Mouse (Mus musculus) layer of hippocampus, adult 2 months (tissue): ENCODE results near the gene Hpca. TPM values are rescaled to one million over a fixed set of nuclear protein-coding genes. Genes with fewer than 3 reads are reported as not detected.

Experiments used
- DNase-seq, 2 experiments: peaks; one replicate each; pipeline ENCODE4 v3.0.0; 2022; ENCODE audit warnings: low spot score in 2 of 2
- H3K27ac ChIP-seq: fragments of 200-600 bp; 2 replicates; pipeline ENCODE4 v1.8.1; 2022
- H3K4me3 ChIP-seq: fragments of 200-600 bp; 2 replicates; pipeline ENCODE4 v1.8.1; 2022; ENCODE audit warnings: mild to moderate bottlenecking
- CTCF ChIP-seq: fragments of 200-600 bp; conservative IDR thresholded peaks from 2 replicates; pipeline ENCODE4 v1.8.1; 2022; ENCODE audit warnings: antibody characterized with exemption, mild to moderate bottlenecking, moderate library complexity
- total RNA-seq, 2 experiments: library from RNA; stranded (reverse); gene quantifications; 2 replicates each; pipeline ENCODE4 v1.2.3; 2021

Hpca gene
- total RNA-seq, 2 experiments from 2014 or later = 2,418 to 2,601 TPM

DNA sequence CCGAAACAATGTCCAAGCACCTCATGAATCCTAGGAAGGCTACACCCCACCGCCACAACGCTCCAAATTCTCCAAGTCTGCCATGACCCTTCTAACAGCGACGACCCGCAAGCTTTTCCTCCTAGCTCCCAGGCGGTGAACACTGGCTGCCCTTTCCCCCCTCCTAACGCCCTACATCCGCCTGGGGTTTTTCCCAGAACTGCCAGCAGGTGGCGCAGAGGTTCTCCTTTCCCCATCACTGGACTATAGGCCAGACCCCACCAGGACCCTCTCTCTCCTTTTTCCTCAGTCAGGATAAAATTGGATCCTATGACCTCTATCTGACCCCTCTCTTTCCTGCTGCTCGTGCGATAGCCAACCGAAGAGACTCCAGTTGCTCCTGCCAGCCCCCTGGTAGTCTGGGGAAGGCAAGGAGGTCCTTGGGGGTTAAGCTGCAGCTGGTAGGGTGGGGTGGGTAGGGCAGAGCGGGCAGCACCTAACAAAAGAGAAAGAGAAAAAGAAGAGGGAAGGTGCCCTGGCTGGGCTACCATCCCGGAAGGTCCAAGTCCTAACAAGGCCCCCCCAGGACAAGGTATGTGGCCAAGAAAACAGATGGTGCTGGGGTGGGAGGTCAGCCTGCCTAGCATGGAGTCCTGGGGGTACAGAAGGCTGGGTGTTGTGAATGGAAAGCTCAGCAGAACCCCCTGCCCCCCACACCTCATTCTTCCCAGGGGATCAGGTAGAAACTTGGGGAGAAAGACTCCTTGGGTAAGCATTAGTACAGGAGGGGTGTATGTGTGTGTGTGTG is 13.2 kb upstream of the Hpca start:
- Histone ChIP-seq H3K27ac (peak overlapping the region; percentile 39; the same call in 1 of the 2 replicates), H3K4me3 (no peak overlapping the region)
- peak in 1 of 2 experiments; percentile 84 for DNase-seq
- TF ChIP-seq CTCF = peak; percentile 91

GRCm38 (mm10) chr4:129130755-129131303 is 9.0 kb upstream of the Hpca start:
- no peak overlapping the region for H3K4me3 ChIP-seq
- no peak for TF ChIP-seq CTCF
- H3K27ac ChIP-seq = no peak overlapping the region
- DNase-seq = no peak

GRCm38 (mm10) chr4:129130149-129130548 is 8.3 kb upstream of the Hpca start:
- H3K27ac ChIP-seq = peak overlapping the region; percentile 64; the same call in 1 of the 2 replicates
- H3K4me3 ChIP-seq = no peak overlapping the region
- no peak for DNase-seq
- peak; percentile 95 for TF ChIP-seq CTCF

DNA sequence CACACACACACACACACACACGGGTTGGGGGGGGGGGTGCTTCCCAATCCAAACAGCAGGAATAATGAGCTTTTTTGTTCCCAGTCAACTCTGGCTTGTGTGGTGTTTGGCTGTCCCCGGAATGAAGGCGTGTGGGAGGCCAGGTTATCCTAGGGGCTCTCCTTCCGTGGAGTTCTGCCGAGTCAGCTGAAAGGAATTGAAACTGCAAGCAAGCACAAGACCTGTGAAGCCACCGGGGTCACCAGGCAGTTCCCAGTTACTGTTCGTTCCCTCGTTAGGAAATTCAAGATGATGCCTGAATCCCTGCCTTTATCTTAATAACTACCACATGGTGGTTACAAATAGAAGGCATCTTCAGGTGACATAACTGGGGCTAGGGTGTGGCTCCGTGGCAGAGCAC is 7.6 kb upstream of the Hpca start:
- peak overlapping the region; percentile 23; the same call in 1 of the 2 replicates for H3K27ac ChIP-seq

GRCm38 (mm10) chr4:129128582-129129338 is 6.9 kb upstream of the Hpca start:
- Histone ChIP-seq H3K4me3 (no peak overlapping the region), H3K27ac (peak overlapping the region; percentile 67; the same call in 1 of the 2 replicates)
- no peak for TF ChIP-seq CTCF
- no peak for DNase-seq

More for the DNA sequence above, 7.6 kb upstream of the Hpca start:
- no peak for TF ChIP-seq CTCF
- no peak overlapping the region for H3K4me3 ChIP-seq
- no peak for DNase-seq

GRCm38 (mm10) chr4:129125736-129126451 is 4.1 kb upstream of the Hpca start:
- peak overlapping the region; percentile 85 for H3K27ac ChIP-seq
- H3K4me3 ChIP-seq = no peak overlapping the region
- DNase-seq = no peak
- TF ChIP-seq CTCF = no peak

DNA sequence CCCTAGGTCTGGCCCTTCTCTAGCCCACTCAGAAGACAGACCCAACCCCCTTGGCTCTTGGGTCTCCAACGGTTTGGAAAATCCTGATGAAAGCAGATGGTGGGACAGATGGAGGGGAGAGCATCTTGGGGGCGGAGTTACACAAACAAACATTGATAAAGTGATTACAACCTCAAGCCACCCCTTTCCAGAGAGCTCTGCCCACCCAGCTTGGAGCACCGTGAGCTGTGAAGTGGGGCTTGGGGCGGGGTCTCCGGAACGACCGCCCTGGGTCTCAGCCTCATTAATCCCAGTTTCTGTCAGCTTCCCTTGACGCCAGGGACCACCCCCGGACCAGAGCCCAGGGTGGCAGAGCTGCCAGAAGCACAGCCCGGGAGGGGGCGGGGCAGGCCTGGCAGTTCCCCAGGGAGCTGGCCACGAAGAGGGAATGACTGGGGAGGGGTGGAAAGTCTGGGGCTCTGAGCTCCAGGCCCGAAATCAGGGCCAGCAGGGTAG is 2.9 kb upstream of the Hpca start:
- peak overlapping the region; percentile 85 for H3K27ac ChIP-seq
- peak; percentile 82 to 91 for DNase-seq
- 0 out of 2 replicates have a peak overlapping the region, but pooled peaks have one; percentile 4 for H3K4me3 ChIP-seq
- no peak for TF ChIP-seq CTCF

DNA sequence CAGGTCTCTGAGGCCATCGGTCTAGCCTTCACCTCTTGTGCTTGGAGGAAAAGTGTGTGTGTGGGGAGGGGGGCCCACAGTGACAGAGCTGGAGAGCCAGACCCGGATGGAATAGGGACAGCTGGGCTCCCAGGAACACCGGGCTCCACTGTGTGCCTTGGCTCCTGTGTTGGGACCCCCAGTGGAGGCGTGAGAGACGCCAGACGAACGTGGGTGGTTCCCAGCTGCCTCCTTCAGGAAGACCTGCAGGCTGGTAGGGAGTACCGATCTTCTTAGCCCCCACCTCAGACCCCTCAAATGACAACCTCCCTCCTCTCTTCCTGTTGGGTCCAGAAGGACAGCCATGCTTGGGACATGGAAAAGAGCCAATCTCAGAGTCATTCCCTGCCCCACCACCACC is 883 bp upstream of the Hpca start:
- DNase-seq = peak in 1 of 2 experiments; percentile 83
- peak overlapping the region; percentile 85 for H3K27ac ChIP-seq
- TF ChIP-seq CTCF = no peak

GRCm38 (mm10) chr4:129122107-129122506 is 271 bp upstream of the Hpca start:
- peak overlapping the region; percentile 85 for H3K27ac ChIP-seq
- DNase-seq = no peak
- no peak for TF ChIP-seq CTCF
- peak overlapping the region; percentile 45 for H3K4me3 ChIP-seq

More for the DNA sequence above, 883 bp upstream of the Hpca start:
- H3K4me3 ChIP-seq = peak overlapping the region; percentile 45

- Histone ChIP-seq H3K27ac (peak overlapping the region; percentile 94), H3K4me3 (peak overlapping the region; percentile 84)
- DNase-seq = peak; percentile 83 to 86
- peak; percentile 51 for TF ChIP-seq CTCF
Measured at GRCm38 (mm10) chr4:129120520-129121445, 1.1 kb downstream of the Hpca start.

GRCm38 (mm10) chr4:129119708-129120107 is 2.1 kb downstream of the Hpca start:
- peak; percentile 44 for TF ChIP-seq CTCF
- peak overlapping the region; percentile 94 for H3K27ac ChIP-seq
- DNase-seq = peak in 1 of 2 experiments; percentile 58
- H3K4me3 ChIP-seq = peak overlapping the region; percentile 84
